Mouse (Mus musculus): ENCODE results near the gene ccdc198. TPM values are rescaled to one million over a fixed set of nuclear protein-coding genes. Genes with fewer than 3 reads are reported as not detected.
"Not testable (repeated sequence)": the region's sequence is repeated elsewhere in the genome, so short reads cannot be mapped to it uniquely, and the experiment has no call there.

ccdc198 gene
- 0.17 and 0.20 TPM in 2 replicates for polyA plus RNA-seq (2015; fragmentation: Nextera tagmentation; extraction: Ambion mirVana)

GRCm38 (mm10) chr14:49245126-49245714, at the start of gene ccdc198:
TSS of gene ccdc198 (minus strand) at chr14:49245474.
- no peak within 1 kb of the TSS for H3K4me3 ChIP-seq (ENCODE audit: low read length)
- H3K9ac ChIP-seq (ENCODE audit: low read length) = no peak within 1 kb of the TSS
- no peaks in the 10 kb centered on the region for H3K36me3 ChIP-seq (ENCODE audit: control insufficient read depth, insufficient read depth)
- no peaks in the 10 kb centered on the region for H3K9me3 ChIP-seq (replicated peaks; ENCODE audit: control insufficient read depth, low read length)
- H3K27me3 ChIP-seq (ENCODE audit: control insufficient read depth, insufficient read depth, low read length) = no peaks in the 10 kb centered on the region
- no peak within 1 kb of the TSS for H3K4me2 ChIP-seq (ENCODE audit: low read depth, low read length)
- no peak for ATAC-seq (replicated peaks; ENCODE audit: extremely low read depth, insufficient read depth, low FRiP score)
- 68% methylated on average over 5 of the region's 5 CpGs for WGBS
- H3K4me1 ChIP-seq (ENCODE audit: control insufficient read depth, insufficient read depth, low read length) = no peaks in the 10 kb centered on the region
- no peak within 1 kb of the TSS for H3K27ac ChIP-seq (ENCODE audit: low read length)

DNA sequence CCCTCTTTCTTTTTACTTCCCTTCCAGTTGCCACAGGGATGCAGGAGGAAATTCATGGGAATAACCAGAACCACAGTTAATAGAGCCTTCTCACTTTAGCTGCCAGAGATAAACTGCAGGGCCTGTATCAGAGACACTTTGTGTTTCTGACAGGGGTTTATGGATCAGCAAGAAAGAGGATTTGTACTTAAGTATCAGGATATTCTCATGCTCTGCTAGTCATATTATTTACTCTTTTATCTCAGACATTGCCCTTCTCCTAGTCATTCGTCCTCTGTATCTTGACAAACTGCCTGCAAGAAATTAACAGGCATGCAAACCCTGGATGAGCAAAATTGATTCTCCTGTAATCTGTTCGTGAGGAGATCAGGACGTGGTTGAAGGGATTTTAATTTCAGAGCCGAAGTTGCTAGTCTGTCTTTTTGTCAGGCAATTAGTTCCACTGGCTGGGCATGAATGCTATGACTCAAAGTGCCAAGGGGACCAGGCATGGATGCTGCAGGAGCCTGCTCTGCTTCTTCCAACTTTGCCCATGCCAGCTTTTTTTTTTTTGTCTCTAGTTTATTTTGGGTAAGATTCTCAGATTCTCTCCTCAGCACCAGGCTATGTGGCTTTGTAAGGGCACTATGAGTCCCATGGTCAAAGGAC, 48.7 kb upstream of the ccdc198 start:
- no peaks in the 10 kb centered on the region for H3K4me1 ChIP-seq (ENCODE audit: control insufficient read depth, insufficient read depth, low read length)
- no peaks in the 10 kb centered on the region for H3K27me3 ChIP-seq (ENCODE audit: control insufficient read depth, insufficient read depth, low read length)
- WGBS = 54% methylated on average over 4 of the region's 4 CpGs
- H3K27ac ChIP-seq (ENCODE audit: low read length) = no peak overlapping the region
- no peak overlapping the region for H3K9ac ChIP-seq (ENCODE audit: low read length)
- no peak for ATAC-seq (replicated peaks; ENCODE audit: extremely low read depth, insufficient read depth, low FRiP score)
- H3K4me2 ChIP-seq (ENCODE audit: low read depth, low read length) = no peak overlapping the region
- no peaks in the 10 kb centered on the region for H3K36me3 ChIP-seq (ENCODE audit: control insufficient read depth, insufficient read depth)
- H3K9me3 ChIP-seq (replicated peaks; ENCODE audit: control insufficient read depth, low read length) = no peaks in the 10 kb centered on the region
- H3K4me3 ChIP-seq (ENCODE audit: low read length) = no peak overlapping the region

GRCm38 (mm10) chr14:49290029-49290745, 44.9 kb upstream of the ccdc198 start:
- WGBS = 77% methylated on average over 3 of the region's 3 CpGs

GRCm38 (mm10) chr14:49283784-49284655, 38.7 kb upstream of the ccdc198 start:
- no peak for ATAC-seq (replicated peaks; ENCODE audit: extremely low read depth, insufficient read depth, low FRiP score)
- Histone ChIP-seq H3K27me3 (ENCODE audit: control insufficient read depth, insufficient read depth, low read length) (no peaks in the 10 kb centered on the region), H3K27ac (ENCODE audit: low read length) (no peak overlapping the region), H3K36me3 (ENCODE audit: control insufficient read depth, insufficient read depth) (no peaks in the 10 kb centered on the region), H3K4me3 (ENCODE audit: low read length) (no peak overlapping the region), H3K4me2 (ENCODE audit: low read depth, low read length) (no peak overlapping the region), H3K4me1 (ENCODE audit: control insufficient read depth, insufficient read depth, low read length) (no peaks in the 10 kb centered on the region), H3K9ac (ENCODE audit: low read length) (no peak overlapping the region), H3K9me3 (replicated peaks; ENCODE audit: control insufficient read depth, low read length) (no peaks in the 10 kb centered on the region)
- WGBS = 76% methylated on average over 7 of the region's 7 CpGs

More at GRCm38 (mm10) chr14:49290029-49290745, 44.9 kb upstream of the ccdc198 start:
- H3K4me2 ChIP-seq (ENCODE audit: low read depth, low read length) = no peak overlapping the region
- no peaks in the 10 kb centered on the region for H3K36me3 ChIP-seq (ENCODE audit: control insufficient read depth, insufficient read depth)
- H3K4me3 ChIP-seq (ENCODE audit: low read length) = no peak overlapping the region
- no peak overlapping the region for H3K9ac ChIP-seq (ENCODE audit: low read length)
- no peak for ATAC-seq (replicated peaks; ENCODE audit: extremely low read depth, insufficient read depth, low FRiP score)
- H3K27ac ChIP-seq (ENCODE audit: low read length) = no peak overlapping the region
- no peaks in the 10 kb centered on the region for H3K4me1 ChIP-seq (ENCODE audit: control insufficient read depth, insufficient read depth, low read length)
- H3K9me3 ChIP-seq (replicated peaks; ENCODE audit: control insufficient read depth, low read length) = no peaks in the 10 kb centered on the region
- no peaks in the 10 kb centered on the region for H3K27me3 ChIP-seq (ENCODE audit: control insufficient read depth, insufficient read depth, low read length)

DNA sequence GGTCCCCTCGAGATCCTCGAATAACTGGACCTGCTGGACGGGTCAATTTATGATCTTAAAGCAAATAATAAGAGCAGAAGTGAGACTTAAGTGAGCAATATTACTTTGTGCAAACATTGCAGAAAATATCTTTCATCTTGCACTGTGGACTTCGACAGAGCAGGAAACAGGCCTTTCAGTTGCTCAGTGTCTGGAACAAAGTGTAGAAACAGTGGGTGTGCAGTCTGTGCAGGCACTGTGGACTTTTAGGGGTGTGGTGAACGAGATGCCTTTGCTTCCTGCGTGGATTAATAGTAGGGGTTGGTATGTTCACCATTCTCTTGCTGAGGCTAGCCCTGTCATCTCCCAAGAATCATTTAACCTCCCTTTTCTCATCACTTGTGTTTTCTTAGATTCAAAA, 33.6 kb upstream of the ccdc198 start:
- no peak overlapping the region for H3K4me2 ChIP-seq (ENCODE audit: low read depth, low read length)
- H3K27me3 ChIP-seq (ENCODE audit: control insufficient read depth, insufficient read depth, low read length) = no peaks in the 10 kb centered on the region
- no peaks in the 10 kb centered on the region for H3K4me1 ChIP-seq (ENCODE audit: control insufficient read depth, insufficient read depth, low read length)
- no peaks in the 10 kb centered on the region for H3K9me3 ChIP-seq (replicated peaks; ENCODE audit: control insufficient read depth, low read length)
- WGBS = 64% methylated on average over 6 of the region's 6 CpGs
- no peak overlapping the region for H3K4me3 ChIP-seq (ENCODE audit: low read length)
- H3K9ac ChIP-seq (ENCODE audit: low read length) = no peak overlapping the region
- H3K36me3 ChIP-seq (ENCODE audit: control insufficient read depth, insufficient read depth) = no peaks in the 10 kb centered on the region
- ATAC-seq (replicated peaks; ENCODE audit: extremely low read depth, insufficient read depth, low FRiP score) = no peak
- no peak overlapping the region for H3K27ac ChIP-seq (ENCODE audit: low read length)

DNA sequence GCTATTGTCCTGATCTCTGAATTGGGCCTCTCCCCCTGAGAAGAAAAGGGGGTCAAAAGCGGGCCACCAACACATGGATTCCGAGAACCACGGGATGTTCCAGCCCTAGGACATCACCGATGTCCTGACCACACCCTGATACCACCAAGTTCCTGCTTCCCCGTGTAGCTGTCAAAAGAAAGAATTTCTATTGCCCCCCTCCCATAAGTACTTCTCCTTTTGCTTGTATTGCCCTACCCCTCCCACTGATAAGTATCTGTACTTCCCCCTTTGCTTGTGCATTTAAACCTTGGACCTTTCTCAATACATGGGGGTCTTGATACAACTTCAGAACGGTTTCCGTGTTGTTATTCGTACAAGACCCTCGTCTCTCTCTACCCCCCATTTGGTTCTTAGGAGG, 33.2 kb upstream of the ccdc198 start:
- not testable (repeated sequence) for H3K27me3 ChIP-seq (ENCODE audit: control insufficient read depth, insufficient read depth, low read length); H3K4me1 ChIP-seq (ENCODE audit: control insufficient read depth, insufficient read depth, low read length); H3K9me3 ChIP-seq (replicated peaks; ENCODE audit: control insufficient read depth, low read length); H3K36me3 ChIP-seq (ENCODE audit: control insufficient read depth, insufficient read depth); H3K9ac ChIP-seq (ENCODE audit: low read length); H3K4me2 ChIP-seq (ENCODE audit: low read depth, low read length); H3K4me3 ChIP-seq (ENCODE audit: low read length); H3K27ac ChIP-seq (ENCODE audit: low read length); ATAC-seq (replicated peaks; ENCODE audit: extremely low read depth, insufficient read depth, low FRiP score)
- 84% methylated on average over 9 of the region's 9 CpGs for WGBS

- 62% methylated on average over 3 of the region's 3 CpGs for WGBS
- Histone ChIP-seq H3K9me3 (replicated peaks; ENCODE audit: control insufficient read depth, low read length) (no peaks in the 10 kb centered on the region), H3K4me3 (ENCODE audit: low read length) (no peak overlapping the region), H3K9ac (ENCODE audit: low read length) (no peak overlapping the region), H3K27ac (ENCODE audit: low read length) (no peak overlapping the region), H3K27me3 (ENCODE audit: control insufficient read depth, insufficient read depth, low read length) (no peaks in the 10 kb centered on the region), H3K36me3 (ENCODE audit: control insufficient read depth, insufficient read depth) (no peaks in the 10 kb centered on the region), H3K4me2 (ENCODE audit: low read depth, low read length) (no peak overlapping the region), H3K4me1 (ENCODE audit: control insufficient read depth, insufficient read depth, low read length) (no peaks in the 10 kb centered on the region)
- ATAC-seq (replicated peaks; ENCODE audit: extremely low read depth, insufficient read depth, low FRiP score) = no peak
Measured at GRCm38 (mm10) chr14:49277642-49278041, 32.4 kb upstream of the ccdc198 start.

DNA sequence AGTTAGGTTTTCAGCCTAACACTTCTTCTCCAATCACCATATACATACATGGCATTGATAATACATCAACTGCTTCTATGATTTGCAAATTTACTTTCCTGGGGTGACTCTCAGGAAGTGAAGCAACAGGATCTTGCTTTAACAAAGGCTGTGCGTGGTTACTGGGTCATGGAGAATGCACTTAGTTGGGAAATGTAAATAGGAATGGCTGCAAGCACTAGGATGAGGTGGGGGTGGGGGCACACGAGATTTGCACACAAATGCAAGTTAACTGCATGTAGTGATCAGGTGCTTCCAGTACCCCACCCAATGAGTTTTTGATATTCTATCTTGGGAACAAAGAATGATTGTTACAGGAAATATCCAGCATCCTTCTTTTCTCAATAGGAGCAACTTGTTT, 30.1 kb upstream of the ccdc198 start:
- Histone ChIP-seq H3K27me3 (ENCODE audit: control insufficient read depth, insufficient read depth, low read length) (no peaks in the 10 kb centered on the region), H3K27ac (ENCODE audit: low read length) (no peak overlapping the region), H3K4me1 (ENCODE audit: control insufficient read depth, insufficient read depth, low read length) (no peaks in the 10 kb centered on the region), H3K36me3 (ENCODE audit: control insufficient read depth, insufficient read depth) (no peaks in the 10 kb centered on the region), H3K9ac (ENCODE audit: low read length) (no peak overlapping the region), H3K9me3 (replicated peaks; ENCODE audit: control insufficient read depth, low read length) (no peaks in the 10 kb centered on the region), H3K4me2 (ENCODE audit: low read depth, low read length) (no peak overlapping the region), H3K4me3 (ENCODE audit: low read length) (no peak overlapping the region)
- WGBS = 42% methylated on average over 2 of the region's 2 CpGs
- no peak for ATAC-seq (replicated peaks; ENCODE audit: extremely low read depth, insufficient read depth, low FRiP score)

All from heart, embryonic 16.5 days (tissue).